Mouse (Mus musculus): Measurements from ENCODE around the gene Rbfox2. TPM values are rescaled to one million over a fixed set of nuclear protein-coding genes. Genes with fewer than 3 reads are reported as not detected.

Rbfox2 gene
- total and polyA plus RNA-seq, 3 experiments: 0.89 TPM; not detected in 2

DNA sequence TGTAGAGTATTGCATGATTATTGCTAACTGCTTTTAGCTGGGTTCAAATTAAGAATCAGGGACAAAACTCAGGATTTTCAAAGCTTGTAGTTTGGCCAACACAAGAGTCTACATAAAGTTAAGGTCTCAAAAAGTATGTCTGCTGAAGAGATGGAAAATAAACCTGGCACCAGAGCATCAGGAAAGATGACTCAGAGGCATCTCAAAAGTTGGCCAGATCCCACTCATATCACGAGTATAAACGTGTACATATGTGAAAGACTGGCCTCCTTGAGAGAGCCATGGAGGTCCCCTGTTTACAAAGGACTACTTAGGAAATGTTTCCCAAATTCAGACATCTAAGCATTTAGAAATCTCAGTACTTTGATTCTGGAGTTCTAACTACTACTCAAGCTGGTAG is 138.0 kb downstream of the Rbfox2 start:
- Histone ChIP-seq H3K79me2 (replicated peaks; ENCODE audit: control insufficient read depth, extremely low read depth, insufficient read depth, poor library complexity, severe bottlenecking) (no peaks in the 10 kb centered on the region), H3K36me3 (replicated peaks in 1 of 2; ENCODE audit: control insufficient read depth in 1 of 2, insufficient read depth in 1 of 2, low read length in 1 of 2) (no peaks in the 10 kb centered on the region), H3K4me3 (replicated peaks in 1 of 3; ENCODE audit: low read depth in 2 of 3, low read length in 2 of 3, poor library complexity in 1 of 3) (no peak overlapping the region), H3K27ac (ENCODE audit: insufficient read depth, low read depth) (no peak overlapping the region), H3K4me2 (ENCODE audit: insufficient read depth, low read depth, poor library complexity, severe bottlenecking) (no peak overlapping the region), H3K4me1 (ENCODE audit: control insufficient read depth in 1 of 2, insufficient read depth in 2 of 2) (no peaks in the 10 kb centered on the region), H3K27me3 (replicated peaks) (peaks cover 89% of the 10 kb centered on the region), H3K9me3 (replicated peaks; ENCODE audit: low read length) (no peaks in the 10 kb centered on the region), H3K9ac (ENCODE audit: insufficient read depth, low read depth) (no peak overlapping the region)
- dilution Hi-C loops (cut with MboI; ENCODE audit: extremely low pct_ligation_motif_present, extremely low pct_unique_long_range_greater_than_20kb, low sequenced_read_pairs): no loop called here
- no peak for TF ChIP-seq JUND (conservative IDR thresholded peaks at IDR 0.05; ENCODE audit: low read depth, low read length)
- TF ChIP-seq ZC3H11A (IDR thresholded peaks at IDR 0.05; ENCODE audit: low read depth, low read length): no peak
- no peak for TF ChIP-seq ZKSCAN1 (IDR thresholded peaks at IDR 0.05; ENCODE audit: borderline replicate concordance, low read depth, low read length)
- no peak for TF ChIP-seq CHD2 (IDR thresholded peaks at IDR 0.05; ENCODE audit: low read length)
- TF ChIP-seq ELF1 (IDR thresholded peaks at IDR 0.05; ENCODE audit: low read depth, low read length): no peak
- TF ChIP-seq ETS1 (conservative IDR thresholded peaks at IDR 0.05; ENCODE audit: low read depth, low read length): no peak
- TF ChIP-seq EP300 (IDR thresholded peaks at IDR 0.05; ENCODE audit: low read length): no peak
- TF ChIP-seq TBP (conservative IDR thresholded peaks at IDR 0.05; ENCODE audit: low read depth, low read length): no peak
- no peak for TF ChIP-seq CHD1 (IDR thresholded peaks at IDR 0.05; ENCODE audit: low read depth, low read length)
- in situ Hi-C loops (cut with MboI; ENCODE audit: low pct_ligation_motif_present, low pct_unique_long_range_greater_than_20kb, low sequenced_read_pairs): no loop called here
- DNase-seq (ENCODE audit: extremely low read depth): no peak

- Histone ChIP-seq H3K9me3 (replicated peaks; ENCODE audit: low read length) (no peaks in the 10 kb centered on the region), H3K27me3 (replicated peaks) (peaks cover 92% of the 10 kb centered on the region), H3K4me1 (ENCODE audit: control insufficient read depth in 1 of 2, insufficient read depth in 2 of 2) (no peaks in the 10 kb centered on the region), H3K36me3 (replicated peaks in 1 of 2; ENCODE audit: control insufficient read depth in 1 of 2, insufficient read depth in 1 of 2, low read length in 1 of 2) (no peaks in the 10 kb centered on the region), H3K4me3 (replicated peaks in 1 of 3; ENCODE audit: low read depth in 2 of 3, low read length in 2 of 3, poor library complexity in 1 of 3) (no peak overlapping the region), H3K4me2 (ENCODE audit: insufficient read depth, low read depth, poor library complexity, severe bottlenecking) (no peak overlapping the region), H3K9ac (ENCODE audit: insufficient read depth, low read depth) (no peak overlapping the region), H3K27ac (ENCODE audit: insufficient read depth, low read depth) (no peak overlapping the region), H3K79me2 (replicated peaks; ENCODE audit: control insufficient read depth, extremely low read depth, insufficient read depth, poor library complexity, severe bottlenecking) (no peaks in the 10 kb centered on the region)
- dilution Hi-C loops (cut with MboI; ENCODE audit: extremely low pct_ligation_motif_present, extremely low pct_unique_long_range_greater_than_20kb, low sequenced_read_pairs) (no loop called here), in situ Hi-C loops (cut with MboI; ENCODE audit: low pct_ligation_motif_present, low pct_unique_long_range_greater_than_20kb, low sequenced_read_pairs) (no loop called here)
- no peak for TF ChIP-seq EP300 (IDR thresholded peaks at IDR 0.05; ENCODE audit: low read length)
- no peak for TF ChIP-seq CHD2 (IDR thresholded peaks at IDR 0.05; ENCODE audit: low read length)
- no peak for TF ChIP-seq GABPA (IDR thresholded peaks at IDR 0.05; ENCODE audit: insufficient replicate concordance, low read depth, low read length)
- no peak for TF ChIP-seq MXI1 (IDR thresholded peaks at IDR 0.05; ENCODE audit: low read depth, low read length)
- TF ChIP-seq E2F4 (IDR thresholded peaks at IDR 0.05; ENCODE audit: insufficient replicate concordance, low read depth, low read length): no peak
- no peak for TF ChIP-seq CHD1 (IDR thresholded peaks at IDR 0.05; ENCODE audit: low read depth, low read length)
- no peak for TF ChIP-seq MAFK (IDR thresholded peaks at IDR 0.05; ENCODE audit: insufficient replicate concordance, low read length)
- no peak for TF ChIP-seq CTCF (conservative IDR thresholded peaks at IDR 0.05 in 1 of 2, IDR thresholded peaks at IDR 0.05 in 1 of 2; ENCODE audit: low read depth in 2 of 2, low read length in 2 of 2)
- no peak for TF ChIP-seq ZKSCAN1 (IDR thresholded peaks at IDR 0.05; ENCODE audit: borderline replicate concordance, low read depth, low read length)
- TF ChIP-seq ZNF384 (IDR thresholded peaks at IDR 0.05; ENCODE audit: low read depth, low read length): no peak
- no peak for DNase-seq (ENCODE audit: extremely low read depth)
Measured at GRCm38 (mm10) chr15:77166225-77166732, 140.5 kb downstream of the Rbfox2 start.
